Mouse (Mus musculus) neural tube, embryonic 11.5 days (tissue): ENCODE results near the gene Myadml2. TPM values are rescaled to one million over a fixed set of nuclear protein-coding genes. Genes with fewer than 3 reads are reported as not detected.

Experiments used
- ATAC-seq: fragments of 200-750 bp; cut with Nextera tagmentation; 2 replicates; pipeline ENCODE4 v1.8.0; 2017; ENCODE audit warnings: moderate number of reproducible peaks, mild to moderate bottlenecking, moderate TSS enrichment, moderate library complexity; ENCODE audit not compliant: insufficient read depth, low FRiP score, low TSS enrichment
- DNase-seq: peaks from one replicate; pipeline ENCODE4 v3.0.0-alpha.2; 2015; ENCODE audit warnings: low spot score
- H3K27ac ChIP-seq: fragments of 300-500 bp; sonication (generic); 2 replicates; pipeline ENCODE4 v1.5.1; 2014; ENCODE audit warnings: low read depth, mild to moderate bottlenecking, low read length
- H3K27me3 ChIP-seq: fragments of 300-500 bp; sonication (generic); 2 replicates; pipeline ENCODE4 v1.6.1; 2014; ENCODE audit warnings: mild to moderate bottlenecking, low read length, mixed read lengths; ENCODE audit not compliant: control insufficient read depth, insufficient read depth
- H3K36me3 ChIP-seq: fragments of 300-500 bp; sonication (generic); 2 replicates; pipeline ENCODE4 v1.6.1; 2014; ENCODE audit warnings: mild to moderate bottlenecking, low read length, moderate library complexity, mixed read lengths; ENCODE audit not compliant: control insufficient read depth, insufficient read depth
- H3K4me1 ChIP-seq: fragments of 300-500 bp; sonication (generic); 2 replicates; pipeline ENCODE4 v1.6.1; 2014; ENCODE audit warnings: low read length, mixed read lengths; ENCODE audit not compliant: control insufficient read depth, insufficient read depth
- H3K4me2 ChIP-seq: fragments of 300-500 bp; sonication (generic); 2 replicates; pipeline ENCODE4 v1.6.1; 2014; ENCODE audit warnings: low read depth, mild to moderate bottlenecking, moderate library complexity
- H3K4me3 ChIP-seq: fragments of 300-500 bp; sonication (generic); 2 replicates; pipeline ENCODE4 v1.5.1; 2014; ENCODE audit warnings: low read depth, low read length
- H3K9ac ChIP-seq: fragments of 300-500 bp; sonication (generic); 2 replicates; pipeline ENCODE4 v1.6.1; 2014; ENCODE audit warnings: mild to moderate bottlenecking, low read length
- H3K9me3 ChIP-seq: fragments of 300-500 bp; sonication (generic); 2 replicates; pipeline ENCODE4 v1.6.1; 2016; ENCODE audit warnings: low read length; ENCODE audit not compliant: control insufficient read depth
- WGBS: fragments of 180-500 bp; shearing (Covaris S2); extraction: QIAGEN DNeasy Blood & Tissue Kit; methylation state at CpG from one replicate; pipeline ENCODE4 v1.1.7; 2014; 5-methylcytosine and 5-hydroxymethylcytosine counted together
- polyA plus RNA-seq: library from polyadenylated mRNA; unstranded; fragments of >200 nt; fragmentation: Nextera tagmentation; extraction: Ambion mirVana; gene quantifications from 2 replicates; pipeline ENCODE4 v1.2.1, GENCODE M21; 2014

The Myadml2 gene
- polyA plus RNA-seq, 1 experiment from 2014 or later, result not detected

- ATAC-seq (no peak), DNase-seq (no peak)
- Histone ChIP-seq H3K9ac (peak overlapping the region; percentile 35; the same call in 1 of the 2 replicates), H3K27ac (peak overlapping the region; percentile 35; the same call in 1 of the 2 replicates), H3K4me1 (peaks cover 18% of the 10 kb centered on the region), H3K9me3 (no peaks in the 10 kb centered on the region), H3K27me3 (no peaks in the 10 kb centered on the region), H3K4me2 (peak overlapping the region; percentile 10; the same call in 1 of the 2 replicates), H3K36me3 (peaks cover 9% of the 10 kb centered on the region), H3K4me3 (no peak overlapping the region)
- 39% methylated on average over 7 of the region's 7 CpGs for WGBS
Measured at GRCm38 (mm10) chr11:120629911-120630310, 18.0 kb downstream of the Myadml2 start.

- H3K4me2 ChIP-seq, result no peak overlapping the region
- WGBS, result 82% methylated on average over 23 of the region's 23 CpGs
- H3K4me3 ChIP-seq, result no peak overlapping the region
- H3K27ac ChIP-seq, result no peak overlapping the region
- H3K27me3 ChIP-seq, result no peaks in the 10 kb centered on the region
- no peak overlapping the region for H3K9ac ChIP-seq
- no peaks in the 10 kb centered on the region for H3K9me3 ChIP-seq
- DNase-seq (no peak), ATAC-seq (no peak)
- peaks cover 18% of the 10 kb centered on the region for H3K4me1 ChIP-seq
- H3K36me3 ChIP-seq, result peaks cover 9% of the 10 kb centered on the region
Measured at GRCm38 (mm10) chr11:120629341-120629730, 18.6 kb downstream of the Myadml2 start.

GRCm38 (mm10) chr11:120628601-120629340 is 19.2 kb downstream of the Myadml2 start:
- Histone ChIP-seq H3K27ac (no peak overlapping the region), H3K27me3 (no peaks in the 10 kb centered on the region), H3K4me3 (no peak overlapping the region), H3K9ac (no peak overlapping the region), H3K36me3 (peaks cover 9% of the 10 kb centered on the region), H3K9me3 (no peaks in the 10 kb centered on the region), H3K4me2 (no peak overlapping the region), H3K4me1 (peaks cover 23% of the 10 kb centered on the region)
- 96% methylated on average over 23 of the region's 23 CpGs for WGBS
- DNase-seq (no peak), ATAC-seq (no peak)

DNA sequence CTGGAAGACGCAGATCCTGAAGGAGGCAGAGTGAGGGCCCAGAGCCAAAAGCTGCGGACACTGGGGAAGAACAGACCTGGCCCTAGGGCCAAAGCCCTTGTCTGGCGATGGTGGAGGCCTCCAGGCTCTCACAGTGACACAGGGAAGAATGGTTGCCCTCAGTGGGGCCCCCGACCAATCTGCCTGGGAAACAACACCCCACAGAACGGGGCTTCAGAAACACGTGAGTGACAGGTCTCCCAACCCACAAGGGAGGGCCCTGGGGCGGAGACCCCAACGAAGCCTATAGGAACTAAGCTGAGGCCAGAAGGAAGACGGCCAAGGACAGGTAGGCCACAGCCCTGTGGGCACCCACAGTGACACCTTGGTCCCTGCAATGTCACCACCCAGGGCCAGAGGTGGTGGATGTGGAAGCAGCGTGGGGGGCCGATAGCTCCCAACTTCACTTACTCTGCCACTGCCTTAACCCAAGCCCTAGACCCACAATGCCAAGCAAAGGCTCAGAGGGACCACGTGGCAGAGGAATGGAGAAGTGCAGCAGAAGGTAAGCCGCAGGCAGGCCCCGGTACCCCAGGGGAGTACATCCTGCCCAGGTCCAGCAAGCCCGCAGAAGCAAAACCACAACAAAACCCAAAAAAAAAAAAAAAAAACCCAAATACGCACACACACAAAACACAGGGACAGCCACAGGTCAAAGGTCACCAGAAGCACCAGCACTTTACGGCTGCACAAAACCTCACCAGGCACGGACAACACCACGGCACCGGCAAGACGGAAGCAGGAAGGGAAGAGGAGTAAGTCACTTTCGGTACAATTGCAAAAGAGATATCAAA is 20.3 kb downstream of the Myadml2 start:
- Histone ChIP-seq H3K27ac (no peak overlapping the region), H3K9ac (no peak overlapping the region), H3K36me3 (peaks cover 9% of the 10 kb centered on the region), H3K27me3 (no peaks in the 10 kb centered on the region), H3K4me2 (no peak overlapping the region), H3K9me3 (no peaks in the 10 kb centered on the region), H3K4me1 (peaks cover 23% of the 10 kb centered on the region), H3K4me3 (no peak overlapping the region)
- WGBS, result 83% methylated on average over 22 of the region's 22 CpGs
- ATAC-seq (no peak), DNase-seq (no peak)

DNA sequence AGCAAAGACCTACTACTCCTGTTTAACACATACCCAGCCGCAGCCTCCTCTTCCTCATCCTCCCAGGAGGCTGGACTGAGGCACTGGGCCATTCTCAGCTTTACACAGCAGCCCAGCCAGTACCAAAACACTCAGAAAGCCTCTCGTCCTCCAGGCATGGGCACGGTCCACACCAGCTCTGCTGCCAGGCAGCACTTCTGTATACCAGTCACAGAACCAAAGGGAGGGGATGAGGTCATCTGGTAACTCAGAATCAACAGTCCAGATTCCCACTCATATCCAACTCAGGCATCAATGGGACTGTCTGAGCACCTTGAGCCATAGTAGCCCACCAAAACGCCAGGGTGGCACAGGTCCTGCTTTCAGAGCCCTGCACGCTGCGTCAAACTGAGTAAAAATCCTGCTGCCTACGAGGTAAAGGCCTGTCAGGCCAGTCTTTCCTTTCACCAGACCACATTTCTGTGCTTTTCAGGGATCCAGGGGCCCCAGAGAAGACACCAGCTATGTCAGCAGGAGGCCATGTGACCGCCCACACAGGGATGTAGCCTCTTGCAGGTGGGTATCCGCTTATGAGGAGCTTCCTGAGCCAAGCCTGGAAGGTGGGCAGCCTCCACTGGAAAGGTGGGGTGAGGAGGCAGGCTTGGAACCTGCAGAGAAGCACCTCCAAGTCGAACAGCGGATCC is 21.0 kb downstream of the Myadml2 start:
- Histone ChIP-seq H3K4me3 (no peak overlapping the region), H3K27me3 (no peaks in the 10 kb centered on the region), H3K4me2 (no peak overlapping the region), H3K36me3 (peaks cover 9% of the 10 kb centered on the region), H3K9ac (no peak overlapping the region), H3K4me1 (peaks cover 19% of the 10 kb centered on the region), H3K9me3 (no peaks in the 10 kb centered on the region), H3K27ac (no peak overlapping the region)
- 90% methylated on average over 11 of the region's 11 CpGs for WGBS
- ATAC-seq (no peak), DNase-seq (no peak)

GRCm38 (mm10) chr11:120625152-120625775 is 22.7 kb downstream of the Myadml2 start, which contains the start of gene Sirt7:
Gene Sirt7, minus strand, starts transcription at chr11:120625240.
- H3K9ac ChIP-seq, result peak within 1 kb of the TSS; percentile 80
- H3K4me2 ChIP-seq, result peak within 1 kb of the TSS; percentile 98
- no peaks in the 10 kb centered on the region for H3K9me3 ChIP-seq
- peak within 1 kb of the TSS; percentile 83 for H3K27ac ChIP-seq
- peak within 1 kb of the TSS; percentile 99 for H3K4me3 ChIP-seq
- H3K4me1 ChIP-seq, result peaks cover 14% of the 10 kb centered on the region
- no peak for ATAC-seq
- 18% methylated on average over 5 of the region's 5 CpGs for WGBS
- H3K36me3 ChIP-seq, result peaks cover 15% of the 10 kb centered on the region
- no peak for DNase-seq
- H3K27me3 ChIP-seq, result no peaks in the 10 kb centered on the region

DNA sequence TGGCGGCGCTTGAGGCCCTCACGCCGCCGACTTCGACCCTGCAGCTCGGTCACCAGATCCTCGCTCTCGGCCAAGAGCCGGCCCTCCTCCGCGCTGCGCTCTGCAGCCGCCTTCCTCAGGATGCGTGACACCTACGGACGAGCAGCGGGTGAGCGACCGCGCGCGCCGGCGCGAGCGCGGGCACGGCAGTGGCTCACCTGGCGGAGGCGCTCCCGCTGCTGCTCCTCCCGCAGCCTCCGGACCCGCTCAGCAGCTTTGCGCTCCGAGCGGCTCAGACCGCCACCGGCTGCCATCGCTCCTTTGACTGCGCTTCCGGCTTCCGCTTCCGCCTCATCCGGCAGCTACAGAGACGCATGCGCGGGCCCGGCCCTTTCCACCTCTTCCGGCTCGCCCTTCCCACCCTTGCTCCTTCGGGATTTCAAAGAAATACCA is 23.3 kb downstream of the Myadml2 start:
- 0% methylated on average over 46 of the region's 53 CpGs for WGBS
- peak; percentile 83 for ATAC-seq
- H3K9ac ChIP-seq, result peak overlapping the region; percentile 80
- H3K27me3 ChIP-seq, result no peaks in the 10 kb centered on the region
- H3K4me3 ChIP-seq, result peak overlapping the region; percentile 99
- peaks cover 17% of the 10 kb centered on the region for H3K36me3 ChIP-seq
- H3K4me2 ChIP-seq, result peak overlapping the region; percentile 98
- peak overlapping the region; percentile 83 for H3K27ac ChIP-seq
- peak; percentile 90 for DNase-seq
- H3K4me1 ChIP-seq, result peaks cover 9% of the 10 kb centered on the region
- H3K9me3 ChIP-seq, result no peaks in the 10 kb centered on the region
